20 mouse cellular contexts compared by ENCODE assay signal in genomic region chr5:147870296-147870695, GRCm38 (mm10). TPM values are rescaled to one million over a fixed set of nuclear protein-coding genes. Genes with fewer than 3 reads are reported as not detected.
DNase-seq lines count a peak whose midpoint lies in the region; ATAC-seq and TF ChIP-seq lines count a peak whose summit lies in the region.
"Had no signal": no experiment of that assay in that cellular context is flagged by ENCODE, and none has a peak within 500 bp of the region (broad histone marks: within the 10 kb centered on the region; RNA-seq: fewer than 3 reads in every experiment).

No protein-coding gene starts in this region.

- no peak overlapping the region for H3K9ac ChIP-seq in limb, embryonic 14.5 days (ENCODE audit: low read depth, low read length, severe bottlenecking)
- H3K9ac ChIP-seq in embryonic facial prominence, embryonic 12.5 days: no peak overlapping the region
- H3K9ac ChIP-seq in stomach, embryonic 14.5 days (replicated peaks; ENCODE audit: low read depth, low read length): no peak overlapping the region
- H3K9ac ChIP-seq: forebrain, embryonic 13.5 days; heart, embryonic 13.5 days; limb, embryonic 12.5 days; liver, embryonic 15.5 days had no signal

- H3K9me3 ChIP-seq in limb, embryonic 14.5 days (ENCODE audit: control insufficient read depth, low read length): no peaks in the 10 kb centered on the region
- H3K9me3 ChIP-seq in limb, embryonic 10.5 days (replicated peaks): no peaks in the 10 kb centered on the region
- H3K9me3 ChIP-seq in embryonic facial prominence, embryonic 12.5 days: no peaks in the 10 kb centered on the region
- H3K9me3 ChIP-seq in stomach, embryonic 14.5 days (ENCODE audit: control insufficient read depth, low read depth, low read length): no peaks in the 10 kb centered on the region
- H3K9me3 ChIP-seq: forebrain, embryonic 13.5 days; heart, embryonic 13.5 days; limb, embryonic 12.5 days; liver, embryonic 15.5 days; megakaryocyte, embryonic 14.5 days had no signal

- no peak for TF ChIP-seq POLR2A in limb, embryonic 14.5 days (IDR thresholded peaks at IDR 0.05; ENCODE audit: borderline replicate concordance, extremely low read depth, insufficient read depth, insufficient read length)

- H3K36me3 ChIP-seq in limb, embryonic 14.5 days (ENCODE audit: control insufficient read depth, insufficient read depth, low read length): peaks cover 93% of the 10 kb centered on the region
- H3K36me3 ChIP-seq in limb, embryonic 10.5 days: peaks cover 99% of the 10 kb centered on the region
- H3K36me3 ChIP-seq in embryonic facial prominence, embryonic 12.5 days: peaks cover 89% of the 10 kb centered on the region
- H3K36me3 ChIP-seq in stomach, embryonic 14.5 days (ENCODE audit: control insufficient read depth, insufficient read depth, low read length): peaks cover 61% of the 10 kb centered on the region

- 0 out of 2 replicates have a peak overlapping the region, but pooled peaks have one; percentile 19 for H3K27ac ChIP-seq in limb, embryonic 14.5 days (replicated peaks; ENCODE audit: low read depth, low read length)
- no peak overlapping the region for H3K27ac ChIP-seq in limb, embryonic 10.5 days
- H3K27ac ChIP-seq in embryonic facial prominence, embryonic 12.5 days: 0 out of 2 replicates have a peak overlapping the region, but pooled peaks have one; percentile 54
- no peak overlapping the region; the same call in 1 of the 2 replicates for H3K27ac ChIP-seq in stomach, embryonic 14.5 days (ENCODE audit: low read length)
- H3K27ac ChIP-seq: forebrain, embryonic 13.5 days; heart, embryonic 13.5 days; hindbrain, postnatal 0 days; limb, embryonic 12.5 days; liver, embryonic 15.5 days had no signal

- no peaks in the 10 kb centered on the region for H3K4me1 ChIP-seq in limb, embryonic 14.5 days (ENCODE audit: control insufficient read depth, insufficient read depth, low read length)
- H3K4me1 ChIP-seq in limb, embryonic 10.5 days: no peaks in the 10 kb centered on the region
- H3K4me1 ChIP-seq in embryonic facial prominence, embryonic 12.5 days: no peaks in the 10 kb centered on the region
- no peaks in the 10 kb centered on the region for H3K4me1 ChIP-seq in stomach, embryonic 14.5 days (ENCODE audit: control insufficient read depth, insufficient read depth, low read length)
- H3K4me1 ChIP-seq: forebrain, embryonic 13.5 days; heart, embryonic 13.5 days; limb, embryonic 12.5 days had no signal

- 88% methylated on average over 1 of the region's 1 CpGs for WGBS in limb, embryonic 14.5 days
- 85% methylated on average over 1 of the region's 1 CpGs for WGBS in limb, embryonic 10.5 days
- 77% methylated on average over 1 of the region's 1 CpGs for WGBS in embryonic facial prominence, embryonic 12.5 days
- 74% methylated on average over 1 of the region's 1 CpGs for WGBS in stomach, embryonic 14.5 days

- ATAC-seq in limb, embryonic 14.5 days (ENCODE audit: low FRiP score, low read depth): no peak
- no peak for ATAC-seq in embryonic facial prominence, embryonic 12.5 days (ENCODE audit: insufficient number of reproducible peaks, insufficient read depth, low FRiP score, low TSS enrichment)
- peak; percentile 57; the same call in 1 of the 2 replicates for ATAC-seq in stomach, embryonic 14.5 days (ENCODE audit: insufficient number of reproducible peaks, insufficient read depth, low FRiP score, low read depth)
- no peak for ATAC-seq in megakaryocyte, adult 5-6 weeks (ENCODE audit: poor library complexity, severe bottlenecking)
- ATAC-seq: forebrain, embryonic 13.5 days; hindbrain, postnatal 0 days; midbrain, embryonic 16.5 days had no signal

- H3K4me2 ChIP-seq in limb, embryonic 14.5 days (replicated peaks; ENCODE audit: low read depth, low read length, severe bottlenecking): no peak overlapping the region
- H3K4me2 ChIP-seq in embryonic facial prominence, embryonic 12.5 days (replicated peaks): no peak overlapping the region
- no peak overlapping the region for H3K4me2 ChIP-seq in stomach, embryonic 14.5 days (replicated peaks; ENCODE audit: low read depth, low read length)
- H3K4me2 ChIP-seq: forebrain, embryonic 13.5 days; heart, embryonic 13.5 days; limb, embryonic 12.5 days; liver, embryonic 15.5 days had no signal

- no peak for DNase-seq in limb, embryonic 14.5 days (ENCODE audit: low spot score)
- no peak for DNase-seq in limb, embryonic 10.5 days (ENCODE audit: low spot score)
- DNase-seq in R1 (ENCODE audit: low read depth, low spot score): peak; percentile 59
- no peak for DNase-seq in neural tube, embryonic 10.5 days (ENCODE audit: extremely low spot score, low spot score)
- DNase-seq: adrenal gland, adult 8-10 months; cerebellum, adult 11-12 months; heart, postnatal 4 days; kidney, postnatal 14 days; layer of hippocampus, adult 9-11 months; thymus, postnatal 36 days had no signal

- H3K27me3 ChIP-seq in limb, embryonic 14.5 days (ENCODE audit: control insufficient read depth, insufficient read depth, low read length): no peaks in the 10 kb centered on the region
- H3K27me3 ChIP-seq in limb, embryonic 10.5 days (ENCODE audit: low read depth, poor library complexity, severe bottlenecking): no peaks in the 10 kb centered on the region
- H3K27me3 ChIP-seq in embryonic facial prominence, embryonic 12.5 days: no peaks in the 10 kb centered on the region
- no peaks in the 10 kb centered on the region for H3K27me3 ChIP-seq in stomach, embryonic 14.5 days (ENCODE audit: control insufficient read depth, insufficient read depth, low read length)
- H3K27me3 ChIP-seq: forebrain, embryonic 13.5 days; heart, embryonic 13.5 days; limb, embryonic 12.5 days; liver, embryonic 15.5 days; megakaryocyte, embryonic 14.5 days had no signal

- no peak overlapping the region for H3K4me3 ChIP-seq in limb, embryonic 14.5 days (replicated peaks; ENCODE audit: low read length)
- no peak overlapping the region for H3K4me3 ChIP-seq in limb, embryonic 10.5 days
- no peak overlapping the region for H3K4me3 ChIP-seq in embryonic facial prominence, embryonic 12.5 days
- no peak overlapping the region for H3K4me3 ChIP-seq in stomach, embryonic 14.5 days (ENCODE audit: low read depth, low read length)
- H3K4me3 ChIP-seq: forebrain, embryonic 13.5 days; heart, embryonic 13.5 days; limb, embryonic 12.5 days; liver, embryonic 15.5 days; megakaryocyte, embryonic 14.5 days had no signal

RNA-seq across cellular contexts. Expression of gene Pomp, which starts 10.0 kb away (rescaled TPM):
- polyA plus RNA-seq in limb, embryonic 14.5 days (2012; rRNA removed): 189 and 270 TPM in 2 replicates
- polyA plus RNA-seq in limb, embryonic 14.5 days (2014; fragmentation: Nextera tagmentation; extraction: Ambion mirVana): 463 and 484 TPM in 2 replicates
- 467 and 519 TPM in 2 replicates for polyA plus RNA-seq in limb, embryonic 10.5 days (2016; fragmentation: Nextera tagmentation; extraction: Ambion mirVana)
- 451 and 487 TPM in 2 replicates for polyA plus RNA-seq in embryonic facial prominence, embryonic 12.5 days (2016; fragmentation: Nextera tagmentation; extraction: Ambion mirVana)
- 445 and 460 TPM in 2 replicates for polyA plus RNA-seq in stomach, embryonic 14.5 days (2014; fragmentation: Nextera tagmentation; extraction: Ambion mirVana)
- total RNA-seq in megakaryocyte, adult 5-6 weeks (2015): 253 and 319 TPM in 2 replicates
- total RNA-seq in megakaryocyte, adult 5-6 weeks (2017): 198 and 242 TPM in 2 replicates

RNA-seq across cellular contexts. Expression of gene Slc46a3, which starts 24.3 kb away (rescaled TPM):
- 3.4 TPM in 2 replicates for polyA plus RNA-seq in limb, embryonic 14.5 days (2012; rRNA removed)
- 2.9 and 3.0 TPM in 2 replicates for polyA plus RNA-seq in limb, embryonic 14.5 days (2014; fragmentation: Nextera tagmentation; extraction: Ambion mirVana)
- 1.3 and 2.4 TPM in 2 replicates for polyA plus RNA-seq in limb, embryonic 10.5 days (2016; fragmentation: Nextera tagmentation; extraction: Ambion mirVana)
- 2.0 and 2.3 TPM in 2 replicates for polyA plus RNA-seq in embryonic facial prominence, embryonic 12.5 days (2016; fragmentation: Nextera tagmentation; extraction: Ambion mirVana)
- 3.1 and 4.4 TPM in 2 replicates for polyA plus RNA-seq in stomach, embryonic 14.5 days (2014; fragmentation: Nextera tagmentation; extraction: Ambion mirVana)
- total RNA-seq in megakaryocyte, adult 5-6 weeks (2015): 33.8 and 37.5 TPM in 2 replicates
- 21.2 and 23.3 TPM in 2 replicates for total RNA-seq in megakaryocyte, adult 5-6 weeks (2017)

Comparison
In these comparisons a context has a peak if more than half of its experiments do, and no peak if none do; other contexts are left out.
1. H3K27ac ChIP-seq: peak in limb, embryonic 14.5 days (single experiment) and embryonic facial prominence, embryonic 12.5 days (single experiment); none in limb, embryonic 10.5 days (single experiment) and stomach, embryonic 14.5 days (single experiment).